Mouse (Mus musculus) cerebellum, adult 11-12 months (tissue): ENCODE results near the gene Mrpl12.

Experiments
- DNase-seq: peaks from one replicate; pipeline ENCODE4 v3.0.0; 2022

Gene Mrpl12

DNA sequence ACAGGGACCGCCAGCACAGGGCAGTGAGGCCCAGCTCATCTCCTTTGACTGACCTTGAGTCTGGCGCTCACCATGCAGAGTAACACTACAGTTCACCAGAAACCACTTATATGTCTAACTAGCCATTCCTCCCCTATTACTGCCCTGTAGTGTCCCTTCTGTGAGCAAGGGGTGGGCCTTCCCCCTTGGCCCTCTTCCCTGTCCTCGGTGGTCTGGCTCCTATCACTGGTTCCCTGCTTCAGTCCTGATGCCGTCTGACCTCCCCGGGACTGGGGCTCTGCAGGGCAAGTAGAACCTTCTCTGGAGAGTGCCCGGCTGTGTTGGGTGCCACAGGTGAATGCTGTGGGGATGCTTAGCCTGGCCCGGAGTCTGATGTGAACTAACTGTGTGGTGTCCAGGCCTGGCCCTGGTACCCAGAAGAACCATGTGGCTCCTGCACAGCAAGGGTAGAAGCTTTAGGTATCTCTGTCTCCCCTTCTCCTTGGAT is 922 bp upstream of the Mrpl12 start:
- peak; percentile 47 for DNase-seq

DNA sequence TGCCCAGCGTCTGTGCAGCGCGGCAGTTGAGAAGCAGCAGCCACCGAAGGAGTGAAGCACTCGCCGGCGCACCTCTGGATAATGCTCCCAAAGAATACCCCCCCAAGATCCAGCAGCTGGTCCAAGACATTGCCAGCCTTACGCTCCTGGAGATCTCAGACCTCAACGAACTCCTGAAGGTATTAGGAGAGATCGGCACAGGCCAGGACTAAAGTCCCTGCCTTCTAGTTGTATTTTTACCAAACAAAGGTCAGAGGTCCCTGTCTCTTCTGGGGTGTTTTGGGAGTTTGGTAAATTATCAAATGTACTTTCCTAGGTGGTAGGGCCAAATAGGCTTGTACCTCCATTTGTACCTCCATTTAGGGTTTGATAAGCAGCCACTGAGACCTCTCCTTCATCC is 838 bp downstream of the Mrpl12 start:
- DNase-seq: no peak

DNA sequence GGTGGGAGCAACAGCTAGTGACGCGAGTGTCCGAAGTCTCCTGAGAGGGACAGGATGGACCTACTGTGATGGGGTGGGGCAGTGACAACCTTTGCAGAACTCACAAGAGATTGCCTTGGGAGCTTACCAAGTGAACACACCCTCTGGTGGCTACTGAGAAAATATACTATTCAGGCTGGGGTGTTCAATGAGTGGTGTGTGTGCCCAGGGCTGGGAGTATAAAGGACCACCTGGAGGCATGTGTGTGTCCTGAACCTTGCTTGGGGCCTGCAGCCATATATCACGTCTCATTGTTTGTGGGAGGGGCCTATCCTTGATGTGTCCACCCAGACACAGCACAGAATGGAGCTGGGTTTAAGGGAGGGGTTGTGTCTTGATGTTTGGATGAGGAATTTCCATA is 4.1 kb downstream of the Mrpl12 start:
- no peak for DNase-seq

- peak; percentile 73 for DNase-seq
Measured at GRCm38 (mm10) chr11:120489054-120489761, 4.8 kb downstream of the Mrpl12 start.

- DNase-seq: peak; percentile 54
Measured at GRCm38 (mm10) chr11:120490291-120491046, 6.1 kb downstream of the Mrpl12 start.

DNA sequence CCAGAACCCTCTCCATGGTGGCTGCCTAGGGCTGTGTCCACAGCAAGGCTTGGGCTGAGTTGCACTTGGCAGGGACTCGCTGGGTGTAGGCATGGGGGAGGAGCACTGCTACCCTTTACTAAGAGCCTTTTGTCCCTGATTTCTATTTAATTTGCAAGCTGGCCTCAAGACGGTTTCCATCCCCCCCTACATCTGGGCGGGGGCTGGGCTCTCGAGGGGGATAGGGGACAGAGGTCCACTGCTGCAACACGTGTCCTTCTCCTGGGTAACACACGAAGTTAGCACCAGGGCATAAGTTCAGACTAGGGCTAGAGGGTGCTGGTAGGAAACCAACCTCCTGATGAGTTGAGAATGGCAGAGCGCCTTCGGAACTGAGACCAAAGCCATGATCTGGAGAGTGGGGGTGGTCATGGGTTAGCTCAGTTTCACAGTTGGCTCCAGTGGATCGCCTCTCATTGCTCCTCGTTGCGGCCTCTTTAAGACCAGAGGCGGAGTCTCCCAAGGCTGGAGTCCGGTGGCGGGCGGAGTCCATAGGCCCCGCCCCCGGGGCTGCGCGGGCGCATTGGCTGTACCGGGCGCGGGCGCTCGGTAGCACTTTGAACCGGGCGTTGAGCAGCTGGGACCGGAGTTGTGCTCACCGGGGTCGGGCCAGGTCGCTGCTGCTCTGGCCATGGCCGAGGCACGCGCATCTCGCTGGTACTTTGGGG is 7.1 kb downstream of the Mrpl12 start, which contains the start of gene Slc25a10:
Gene Slc25a10 (plus strand): TSS at position 524 of the 707 bp plus-strand sequence.
- DNase-seq: peak; percentile 86

GRCm38 (mm10) chr11:120492024-120492877 is 7.8 kb downstream of the Mrpl12 start:
- DNase-seq: no peak

DNA sequence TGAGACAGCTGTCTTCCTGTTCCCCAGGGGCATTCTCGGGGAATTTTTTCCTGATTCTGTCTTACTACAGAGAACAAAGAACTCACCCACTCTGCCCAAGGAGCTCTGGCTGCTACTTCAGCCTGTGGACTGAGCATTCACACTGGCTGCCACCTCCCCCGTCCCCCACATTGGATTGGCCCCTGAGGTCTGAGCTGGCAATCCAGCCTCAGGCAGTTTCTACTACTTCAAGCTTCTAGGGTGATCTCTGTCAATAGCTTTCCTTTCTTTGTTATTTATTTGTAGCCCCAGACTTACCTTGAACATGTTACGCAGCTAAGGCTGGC is 8.4 kb downstream of the Mrpl12 start:
- DNase-seq: no peak

DNA sequence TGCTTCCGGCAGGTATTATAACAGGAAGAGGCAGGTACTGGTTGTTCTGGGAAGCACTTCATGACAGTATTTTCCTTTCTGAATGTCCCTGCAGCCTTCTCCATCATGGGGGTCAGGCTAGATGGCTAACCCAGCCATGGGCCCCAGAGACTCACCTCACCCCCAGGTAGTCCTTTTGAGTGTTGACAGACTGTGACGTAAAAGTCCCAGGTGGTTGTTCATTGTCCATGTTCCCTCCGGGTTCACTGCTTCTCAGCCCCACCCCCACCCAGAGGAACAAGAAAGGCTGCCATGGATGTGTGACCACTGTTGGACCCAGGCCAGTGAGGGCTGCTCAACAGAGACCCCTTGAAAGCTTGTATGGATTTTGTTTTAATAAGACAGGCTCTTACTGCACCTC is 8.9 kb downstream of the Mrpl12 start:
- no peak for DNase-seq

DNA sequence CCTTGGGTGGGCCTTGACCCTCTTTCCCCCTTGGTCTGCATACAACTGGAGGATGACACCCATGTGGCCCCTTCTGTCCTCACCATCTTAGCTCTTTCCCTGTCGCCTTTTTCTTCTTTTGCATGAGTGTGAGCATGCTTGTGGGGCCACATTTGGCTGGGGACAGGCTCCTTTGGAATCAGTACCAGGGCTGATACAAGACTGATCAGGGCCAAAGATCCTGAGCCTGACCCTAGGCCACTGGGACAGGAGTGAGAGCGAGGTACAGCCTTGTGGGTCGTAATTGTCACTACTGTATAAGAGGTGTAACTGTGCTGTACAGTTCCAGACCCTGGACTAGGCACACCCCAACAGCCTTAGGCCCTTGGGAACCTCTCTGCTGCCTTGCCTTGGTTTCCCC is 9.5 kb downstream of the Mrpl12 start:
- no peak for DNase-seq

DNA sequence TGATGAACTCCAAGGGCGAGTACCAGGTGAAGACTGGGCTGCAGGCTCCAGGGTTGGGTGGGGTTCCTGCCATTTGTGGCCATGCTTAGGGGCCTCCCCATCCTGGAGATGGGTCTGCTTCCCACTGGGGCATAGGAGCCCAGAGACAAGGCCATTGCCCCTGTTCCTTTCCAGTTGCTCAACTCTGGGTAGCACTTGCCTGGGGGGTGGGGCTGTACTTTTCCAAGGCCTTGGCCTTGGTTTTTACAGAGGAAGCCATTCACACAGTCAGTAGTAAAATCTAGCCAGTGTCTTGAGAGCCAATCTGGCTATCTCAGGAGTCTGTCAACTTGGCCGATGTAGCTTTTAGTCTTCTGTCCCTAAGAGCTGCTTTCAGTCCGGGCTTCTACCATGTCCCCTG is 13.0 kb downstream of the Mrpl12 start:
- DNase-seq: no peak

- DNase-seq: no peak
Measured at GRCm38 (mm10) chr11:120498226-120498625, 13.8 kb downstream of the Mrpl12 start.

GRCm38 (mm10) chr11:120498891-120499290 is 14.5 kb downstream of the Mrpl12 start:
- no peak for DNase-seq

DNA sequence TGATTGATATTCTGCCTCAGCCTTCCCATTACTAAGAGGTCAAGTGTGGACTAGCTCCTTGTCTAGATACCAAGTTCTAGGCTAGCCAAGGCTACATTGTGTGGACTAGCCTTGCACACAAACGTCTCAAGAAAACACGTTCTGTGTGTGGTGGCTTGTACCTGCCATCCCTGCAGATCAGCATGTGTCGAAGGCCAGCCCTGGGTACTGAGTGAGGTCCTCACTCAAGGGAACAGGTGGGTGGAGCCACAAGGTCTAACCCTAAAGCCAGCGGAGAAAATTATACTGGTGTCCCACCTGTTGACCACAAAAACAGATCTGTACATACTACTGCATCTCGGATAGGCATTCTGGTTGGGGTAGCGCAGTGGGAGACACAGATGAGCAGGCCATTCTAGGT is 15.5 kb downstream of the Mrpl12 start:
- no peak for DNase-seq

- DNase-seq: no peak
Measured at GRCm38 (mm10) chr11:120500357-120500756, 15.9 kb downstream of the Mrpl12 start.

DNA sequence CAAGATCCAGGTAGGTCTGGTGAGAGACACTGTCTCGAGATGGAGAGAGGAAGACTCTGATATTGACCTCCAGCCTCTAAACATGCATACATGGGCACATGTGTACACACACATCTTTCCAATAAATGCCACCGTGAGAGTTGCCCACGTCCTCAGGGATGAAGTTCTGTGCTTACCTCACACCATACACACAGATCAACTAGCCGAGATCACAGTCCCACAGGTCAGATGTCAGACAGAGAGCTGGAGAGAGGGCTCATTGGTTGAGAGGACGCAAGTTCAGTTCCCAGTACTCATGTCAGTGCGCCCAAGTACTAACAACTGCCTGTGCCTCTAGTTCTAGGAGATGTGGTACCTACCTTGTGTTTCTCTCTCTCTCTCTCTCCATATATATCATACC is 16.6 kb downstream of the Mrpl12 start:
- no peak for DNase-seq

DNA sequence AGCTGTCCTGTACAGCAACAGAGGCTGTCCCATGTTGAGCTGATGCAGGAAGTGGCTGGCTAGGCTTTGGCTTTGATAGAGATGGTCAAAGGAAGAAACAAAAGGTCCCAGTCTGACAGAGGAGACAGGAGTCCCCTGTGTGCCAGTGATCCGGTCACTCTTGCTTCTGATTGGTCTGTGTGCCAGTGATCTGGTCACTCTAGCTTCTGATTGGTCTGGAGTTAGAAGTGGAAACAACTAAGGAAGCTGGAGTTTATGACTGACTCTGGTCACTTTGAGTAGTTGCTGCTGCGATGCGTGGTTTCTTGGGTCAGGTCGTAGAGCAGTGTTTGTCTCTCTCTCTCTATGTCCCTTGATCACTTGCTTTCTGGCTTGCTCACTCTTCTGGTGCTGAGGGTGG is 17.3 kb downstream of the Mrpl12 start:
- DNase-seq: no peak

DNA sequence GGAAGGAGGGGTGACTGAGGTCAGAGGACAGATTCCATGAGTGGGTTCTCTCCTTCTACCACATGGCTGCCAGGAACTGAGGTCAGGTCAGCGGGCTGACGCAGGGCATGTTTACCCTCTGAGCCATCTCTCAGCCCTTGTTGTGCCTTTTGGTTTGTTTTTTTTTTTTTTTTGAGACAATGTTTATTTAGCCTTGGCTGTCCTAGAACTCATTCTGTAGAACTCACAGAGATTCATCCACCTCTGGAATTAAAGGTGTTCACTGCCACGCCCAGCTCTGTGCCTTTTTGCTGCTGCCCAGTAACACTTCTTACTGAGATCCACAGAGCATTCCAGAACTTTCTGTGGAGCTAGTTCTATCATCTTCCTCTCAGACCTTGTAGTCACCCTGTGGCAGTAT is 21.2 kb downstream of the Mrpl12 start:
- DNase-seq: no peak

DNA sequence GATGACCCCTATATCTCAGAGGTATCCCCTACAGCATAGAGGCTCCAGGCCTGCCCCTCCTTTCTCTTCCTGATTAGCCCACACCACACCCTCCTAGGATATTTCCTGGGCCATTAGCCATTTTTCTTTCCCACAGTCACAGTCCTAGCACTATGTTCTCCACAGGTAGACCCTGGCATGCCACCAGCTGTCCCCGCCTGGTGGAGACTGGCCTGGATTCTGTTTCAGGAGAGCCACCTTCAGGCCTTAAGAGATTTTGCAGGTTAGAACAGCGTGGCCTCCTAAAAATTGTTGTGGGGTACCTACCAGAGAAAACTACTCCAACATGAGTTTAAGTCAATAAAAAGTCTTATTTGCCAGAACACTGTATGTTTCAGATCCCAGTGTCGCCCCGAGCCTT is 22.5 kb downstream of the Mrpl12 start:
- no peak for DNase-seq

- no peak for DNase-seq
Measured at GRCm38 (mm10) chr11:120507611-120508289, 23.3 kb downstream of the Mrpl12 start.

DNA sequence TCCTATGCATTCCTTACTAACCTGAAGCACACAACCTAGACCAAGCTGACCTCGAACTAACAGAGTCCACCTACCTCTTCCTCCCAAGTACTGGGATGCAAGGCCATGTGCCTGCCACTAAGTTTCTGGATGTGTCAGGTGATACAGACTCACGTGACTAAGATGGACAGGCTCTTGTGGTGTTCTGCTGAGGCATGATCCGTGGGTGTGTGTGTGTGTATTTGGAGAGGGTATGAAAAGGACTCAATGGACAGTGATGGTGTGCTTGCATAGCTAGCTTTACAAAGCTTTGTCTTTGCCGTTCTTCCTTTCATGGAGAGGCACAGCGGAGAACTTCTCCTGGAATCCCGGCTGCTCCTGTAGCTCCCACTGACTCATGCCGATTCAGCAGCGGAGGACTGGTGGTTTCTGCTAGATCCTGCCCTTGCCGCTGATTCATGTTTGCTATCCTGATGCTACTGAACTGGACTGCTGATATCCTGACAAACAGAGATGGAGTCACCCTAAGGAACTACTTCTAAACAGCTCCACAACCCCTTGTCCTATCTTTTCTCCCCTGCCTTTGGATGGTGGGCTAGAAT is 24.0 kb downstream of the Mrpl12 start:
- no peak for DNase-seq

DNA sequence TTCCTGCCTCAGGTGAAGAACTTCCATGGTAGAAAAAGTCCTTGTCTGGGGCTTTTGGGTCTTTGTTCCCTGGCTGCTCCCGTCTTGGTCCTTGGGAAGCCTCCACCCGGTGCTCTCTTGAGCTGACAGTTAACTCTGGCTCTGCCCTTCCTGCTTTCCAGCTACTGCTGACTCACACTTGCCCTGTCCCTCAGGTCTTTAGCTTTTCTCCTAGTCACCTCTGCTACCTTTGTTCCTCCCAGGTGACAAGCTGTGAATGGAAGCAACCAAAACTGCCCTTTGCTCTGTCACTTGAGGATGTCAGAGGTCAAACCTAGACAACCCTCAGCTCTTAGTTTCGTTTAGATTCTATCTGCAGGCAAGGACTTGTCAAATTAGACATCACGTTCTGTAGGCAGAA is 25.5 kb downstream of the Mrpl12 start:
- no peak for DNase-seq
